Mouse (Mus musculus): Measurements from ENCODE around the gene Tubb2b.

The Tubb2b gene

DNA sequence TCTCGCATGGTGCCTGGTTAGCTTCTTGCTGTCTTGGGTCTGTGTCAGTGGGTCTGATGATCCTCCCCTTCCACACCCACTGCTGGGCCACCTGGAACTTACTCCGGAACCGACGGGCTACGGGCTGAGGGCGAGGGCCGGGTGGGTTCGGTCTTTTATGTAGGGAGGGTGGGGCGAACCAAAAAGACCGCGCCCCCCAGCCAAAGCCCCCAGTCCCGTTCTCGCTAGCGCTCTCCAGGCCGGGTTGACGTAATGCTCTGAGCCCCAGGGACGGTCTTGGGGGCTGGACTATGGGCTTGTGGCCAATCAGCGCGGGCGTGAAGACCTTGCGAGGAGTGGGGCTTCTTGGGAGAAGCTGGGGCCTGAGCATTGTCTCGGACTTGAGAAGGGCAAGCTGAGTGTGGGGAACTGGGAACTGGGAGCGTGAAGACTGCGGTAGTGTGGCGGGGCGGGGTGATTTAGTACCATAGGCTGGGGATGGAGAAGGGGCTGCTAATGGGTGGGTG is at the start of gene Tubb2b:
Tubb2b (minus strand) TSS at position 241 of the 506 bp plus-strand sequence.
- peak in 1 of 2 experiments; percentile 49 for DNase-seq (ENCODE audit: low spot score in 2 of 2)

DNA sequence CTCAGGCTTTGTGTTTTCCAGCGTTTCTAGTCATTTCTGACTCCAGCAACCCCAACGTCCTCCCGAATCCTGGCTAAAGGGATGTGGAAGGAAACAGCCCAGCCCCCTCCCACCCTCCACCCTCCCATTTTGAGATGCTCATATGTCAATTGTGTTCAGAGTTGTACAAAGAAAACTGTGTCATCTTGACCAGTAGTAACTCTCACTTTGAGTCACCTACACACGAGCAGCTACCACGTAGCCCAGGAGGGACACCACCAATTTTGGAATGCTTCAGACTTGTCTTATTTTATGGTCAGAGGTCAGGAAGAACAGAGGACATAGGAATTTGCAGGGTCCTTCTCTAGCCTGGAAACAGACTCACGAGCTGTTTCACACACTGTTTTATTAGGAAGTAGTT is 43.8 kb upstream of the Tubb2b start:
- DNase-seq (ENCODE audit: low spot score in 2 of 2): no peak

DNA sequence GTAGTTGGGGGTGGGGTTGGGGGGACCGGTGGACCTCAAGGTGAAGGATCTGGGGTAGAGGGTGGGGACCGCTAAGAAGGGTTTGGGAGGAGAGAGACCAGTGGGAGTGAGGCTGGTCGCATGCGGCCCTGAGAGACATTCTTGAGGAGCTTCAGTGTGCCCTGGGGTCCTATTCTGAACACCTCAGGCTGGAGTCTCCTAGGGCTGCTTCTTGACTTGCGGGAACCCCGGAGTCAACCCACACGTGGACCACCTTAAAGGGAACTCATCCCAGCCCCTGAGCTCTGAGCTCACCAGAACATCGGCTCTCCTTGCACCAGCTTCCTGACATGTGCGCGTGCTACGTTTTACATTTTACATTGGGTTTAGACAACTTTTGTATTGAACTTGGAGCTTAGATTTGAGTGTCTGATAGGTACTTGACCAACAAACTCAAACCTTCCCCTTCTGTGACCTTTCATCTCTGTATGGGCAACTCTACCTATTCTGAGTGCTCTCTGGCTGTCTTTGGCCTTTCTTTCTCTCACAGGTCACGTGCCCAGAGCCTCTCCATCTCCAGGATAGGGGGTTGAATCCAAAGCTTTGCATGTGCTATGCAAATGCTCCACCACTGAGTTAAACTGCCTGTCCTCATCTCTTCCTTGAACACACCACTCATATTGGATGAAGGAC is 33.2 kb upstream of the Tubb2b start:
- no peak for DNase-seq (ENCODE audit: low spot score in 2 of 2)

DNA sequence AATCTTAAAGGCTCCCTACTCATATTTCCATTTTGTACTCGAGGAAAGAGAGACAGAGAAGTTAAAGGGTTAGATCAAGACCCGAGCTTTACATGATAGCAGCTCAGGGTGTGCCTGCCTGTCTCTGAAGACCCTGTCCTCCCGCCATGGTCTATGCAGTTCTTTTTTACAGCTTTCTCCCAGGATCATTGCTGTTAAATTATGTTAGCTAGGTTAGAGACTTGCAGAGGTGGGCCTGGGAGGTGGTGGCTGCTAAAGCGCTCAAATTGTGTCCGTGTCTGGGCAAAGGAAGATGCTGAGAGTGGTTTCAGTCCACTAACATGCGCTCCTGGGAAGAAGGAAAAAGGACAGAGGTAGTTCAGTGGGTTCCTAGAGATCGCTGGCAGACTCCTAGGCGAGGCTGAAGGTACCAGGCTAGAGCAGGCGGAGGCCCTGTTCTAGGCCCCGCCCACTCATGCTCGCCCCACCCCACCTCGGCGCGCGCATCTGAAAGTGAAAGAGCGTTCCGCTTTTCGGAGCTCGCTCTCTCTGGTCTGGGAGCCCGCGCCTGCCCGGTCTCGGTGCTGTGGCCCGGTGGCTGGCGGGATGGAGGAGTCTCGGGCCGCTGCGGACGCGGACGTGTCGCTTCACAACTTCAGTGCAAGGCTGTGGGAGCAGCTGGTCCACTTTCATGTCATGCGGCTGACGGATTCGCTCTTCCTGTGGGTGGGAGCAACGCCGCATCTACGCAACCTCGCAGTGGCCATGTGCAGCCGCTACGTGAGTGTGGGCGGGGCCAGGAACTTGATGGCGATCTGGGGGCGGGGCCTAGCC is 32.4 kb upstream of the Tubb2b start, which contains the start of gene Psmg4:
Psmg4 (plus strand) TSS at position 474 of the 813 bp plus-strand sequence.
- DNase-seq (ENCODE audit: low spot score in 2 of 2): peak; percentile 88 to 95

DNA sequence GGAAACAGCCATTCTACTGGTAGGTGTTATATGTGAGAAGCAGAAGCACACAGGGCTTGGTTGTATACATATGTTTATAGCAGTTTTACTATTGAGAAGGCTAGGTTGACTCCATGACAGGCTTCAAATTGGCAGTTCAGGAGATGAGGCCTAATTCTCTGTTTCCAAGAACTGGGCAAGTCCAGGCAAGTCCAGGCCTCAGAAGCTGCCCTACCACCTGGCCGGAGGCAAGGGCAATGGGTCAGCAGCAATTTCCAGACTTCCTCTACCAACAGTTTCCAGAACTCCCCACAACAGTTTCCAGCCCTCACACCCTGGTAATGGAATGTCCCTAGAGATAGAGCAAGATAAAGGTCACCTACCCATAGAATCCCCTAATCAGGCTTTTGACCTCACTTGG is 29.7 kb upstream of the Tubb2b start:
- DNase-seq (ENCODE audit: low spot score in 2 of 2): no peak

DNA sequence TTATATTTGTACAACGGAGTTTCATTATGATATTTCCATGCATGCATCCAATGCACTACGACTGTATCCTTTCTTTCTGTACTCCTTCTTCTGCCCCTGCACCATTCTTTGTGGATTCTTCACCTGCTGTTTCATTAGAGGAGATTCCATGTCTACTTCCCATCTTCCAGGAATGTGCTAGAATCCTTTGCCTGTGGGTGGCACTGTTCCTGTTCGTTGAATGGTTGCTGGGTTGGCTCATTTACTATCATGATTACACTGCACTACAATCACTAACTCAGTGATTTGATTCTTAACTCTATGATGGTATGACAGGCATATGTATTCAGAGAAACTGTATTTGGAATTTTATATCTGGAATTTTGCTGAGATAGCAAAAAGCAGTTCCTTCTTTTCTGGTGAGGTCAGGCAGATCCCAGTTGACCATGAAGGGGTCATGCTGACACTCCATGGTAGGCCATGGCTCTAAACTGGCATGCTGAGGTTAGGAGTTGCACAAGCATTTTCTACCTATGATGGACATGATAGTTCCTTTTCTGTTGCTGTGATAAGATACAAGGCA is 27.4 kb upstream of the Tubb2b start:
- DNase-seq (ENCODE audit: low spot score in 2 of 2): no peak

DNA sequence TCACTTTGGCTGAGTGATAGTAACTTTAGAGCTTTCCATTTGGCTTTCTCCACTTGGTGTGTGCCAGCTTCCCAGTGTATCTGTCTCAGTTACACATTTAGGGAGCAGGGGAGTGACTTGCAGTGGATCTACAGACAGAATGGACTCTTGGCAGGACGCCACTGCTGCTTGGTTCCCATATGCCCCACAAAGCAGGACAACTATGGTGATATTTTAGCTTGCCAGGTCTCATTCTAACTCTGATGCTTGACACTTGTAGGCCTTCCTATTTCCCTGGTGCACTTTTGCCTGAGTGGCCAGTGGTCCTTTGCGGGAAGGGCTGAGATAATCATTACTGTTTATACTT is 26.5 kb upstream of the Tubb2b start:
- DNase-seq (ENCODE audit: low spot score in 2 of 2): no peak

DNA sequence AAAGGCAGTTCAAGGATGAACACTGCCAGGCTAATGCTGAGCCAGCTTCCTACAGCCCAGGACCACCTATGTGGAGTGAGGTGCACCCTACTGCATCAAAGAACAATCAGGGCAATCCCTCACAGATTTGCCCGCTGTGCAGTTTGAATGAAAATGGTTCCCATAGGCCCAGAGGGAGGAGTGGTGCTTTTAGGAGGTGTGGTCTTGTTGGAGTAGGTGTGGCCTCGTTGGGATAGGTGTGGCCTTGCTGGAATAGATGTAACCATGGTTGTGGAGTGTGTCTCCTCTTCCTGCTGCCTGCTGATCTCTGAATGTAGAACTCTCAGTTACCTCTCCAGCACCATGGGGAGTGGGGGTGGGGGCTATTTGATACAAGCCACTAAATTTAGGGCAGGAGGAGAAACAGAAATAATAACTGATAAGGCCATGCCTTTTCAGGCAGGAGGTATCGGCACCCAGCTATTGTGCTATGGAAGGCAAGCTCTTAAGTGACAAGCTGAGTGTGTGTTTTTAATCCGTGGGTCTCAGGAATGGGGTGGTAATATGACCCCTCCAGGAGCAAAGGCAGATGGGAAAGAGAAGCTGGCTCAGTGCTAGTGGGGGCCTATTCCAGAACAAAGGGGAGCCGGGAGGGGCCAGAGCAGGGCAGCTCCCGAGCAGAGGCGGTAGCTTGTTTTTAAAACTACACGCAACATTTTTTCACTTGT is 26.0 kb upstream of the Tubb2b start:
- DNase-seq (ENCODE audit: low spot score in 2 of 2): no peak

DNA sequence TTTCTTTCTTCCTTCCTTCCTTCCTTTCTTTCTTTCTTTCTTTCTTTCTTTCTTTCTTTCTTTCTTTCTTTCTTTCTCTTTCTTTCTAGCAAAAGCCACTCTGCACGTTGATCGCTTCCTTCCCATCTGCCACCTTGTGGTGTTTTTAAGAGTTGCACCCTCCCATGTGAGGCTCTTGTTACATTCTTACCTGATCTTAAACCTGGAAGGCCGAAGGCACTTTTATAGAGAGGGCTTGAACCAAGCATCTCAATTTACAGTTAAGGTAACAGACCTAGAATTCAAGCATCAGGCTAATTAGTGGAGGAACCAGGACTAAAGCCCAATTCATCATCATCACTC is 24.6 kb upstream of the Tubb2b start:
- DNase-seq (ENCODE audit: low spot score in 2 of 2): peak in 1 of 2 experiments; percentile 71

DNA sequence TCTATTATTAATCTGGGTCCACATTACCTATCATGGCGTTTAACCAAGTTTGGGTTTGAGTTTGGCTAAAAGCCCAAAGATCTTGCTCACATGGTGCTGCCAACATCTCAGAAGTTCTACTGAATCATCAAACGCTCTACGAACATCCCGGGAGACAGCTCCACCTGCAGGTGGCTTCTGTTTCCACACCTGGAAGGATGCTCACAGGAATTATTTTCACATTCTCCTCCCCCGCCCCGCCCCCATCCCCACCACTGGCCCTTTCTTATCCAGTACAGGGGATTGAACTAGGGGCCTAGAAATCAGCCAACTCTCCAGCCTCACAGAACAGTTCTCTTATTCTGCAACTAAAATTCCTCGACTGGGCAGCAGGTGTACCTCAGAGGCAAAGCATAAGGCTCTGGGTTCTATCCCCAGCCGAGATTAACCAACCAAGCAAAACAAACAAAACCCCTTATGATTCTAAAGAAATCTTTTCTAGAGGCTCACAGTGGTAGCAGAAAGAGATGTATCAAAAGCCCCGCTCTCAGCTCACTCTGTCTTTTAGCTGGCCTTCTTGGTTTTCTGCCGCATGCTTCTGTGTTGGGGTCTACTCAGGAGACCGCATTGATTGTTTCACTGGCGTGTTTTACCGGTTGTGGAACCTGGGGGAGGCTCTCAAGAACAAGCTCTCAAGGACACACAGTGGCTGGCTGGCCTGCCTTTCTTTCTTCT is 24.1 kb upstream of the Tubb2b start:
- peak; percentile 62 to 72 for DNase-seq (ENCODE audit: low spot score in 2 of 2)

DNA sequence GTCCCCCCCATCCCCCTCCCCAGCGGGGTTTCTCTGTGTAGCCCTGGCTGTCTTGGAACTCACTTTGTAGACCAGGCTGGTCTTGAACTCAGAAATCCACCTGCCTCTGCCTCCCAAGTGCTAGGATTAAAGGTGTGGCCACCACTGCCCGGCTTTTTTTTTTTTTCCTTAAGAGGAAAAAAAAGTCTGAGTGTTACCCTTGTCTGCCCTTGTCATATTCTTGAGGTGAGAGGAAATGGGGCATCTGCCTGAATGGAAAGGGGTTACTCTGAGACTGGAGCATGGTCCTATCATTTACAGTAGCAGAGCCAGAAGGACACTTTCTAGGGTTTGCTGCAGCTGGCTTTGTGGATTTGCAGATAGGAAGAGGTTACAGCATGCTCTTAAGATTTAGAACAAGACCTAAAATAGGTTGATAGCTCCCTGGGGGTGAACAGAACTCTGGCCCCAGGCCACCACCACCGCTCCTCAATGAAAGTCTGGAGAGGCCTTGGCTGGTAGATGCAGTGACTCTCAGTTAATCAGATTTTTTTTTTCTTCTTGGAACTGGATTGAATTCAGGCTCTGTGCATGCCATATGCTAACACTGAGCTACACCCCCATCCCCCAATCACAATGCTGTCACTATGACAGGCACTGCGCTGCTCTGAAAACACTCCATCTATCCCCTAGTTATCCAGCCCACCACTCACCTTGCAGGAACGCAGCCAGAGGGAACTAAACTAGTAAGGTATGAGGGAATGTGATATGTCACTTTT is 23.2 kb upstream of the Tubb2b start:
- DNase-seq (ENCODE audit: low spot score in 2 of 2): no peak

DNA sequence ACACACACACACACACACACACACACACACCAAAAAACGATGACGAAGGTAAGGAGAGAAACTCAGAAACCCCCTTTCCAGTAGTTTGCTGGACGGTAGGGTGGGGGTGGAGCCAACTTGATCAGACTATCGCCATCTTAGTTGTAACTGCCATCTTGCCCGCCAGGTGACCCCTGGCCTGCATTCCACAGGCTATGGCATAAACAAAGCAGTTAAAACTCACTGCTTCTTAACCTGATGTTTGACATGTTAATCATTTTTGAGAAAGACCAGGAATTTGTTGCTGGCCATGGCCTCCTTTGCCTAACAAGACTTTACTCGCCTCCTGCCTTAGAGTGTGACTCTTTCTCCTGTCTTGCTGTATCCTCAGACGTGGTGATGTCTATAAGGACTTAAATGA is 22.4 kb upstream of the Tubb2b start:
- no peak for DNase-seq (ENCODE audit: low spot score in 2 of 2)

DNA sequence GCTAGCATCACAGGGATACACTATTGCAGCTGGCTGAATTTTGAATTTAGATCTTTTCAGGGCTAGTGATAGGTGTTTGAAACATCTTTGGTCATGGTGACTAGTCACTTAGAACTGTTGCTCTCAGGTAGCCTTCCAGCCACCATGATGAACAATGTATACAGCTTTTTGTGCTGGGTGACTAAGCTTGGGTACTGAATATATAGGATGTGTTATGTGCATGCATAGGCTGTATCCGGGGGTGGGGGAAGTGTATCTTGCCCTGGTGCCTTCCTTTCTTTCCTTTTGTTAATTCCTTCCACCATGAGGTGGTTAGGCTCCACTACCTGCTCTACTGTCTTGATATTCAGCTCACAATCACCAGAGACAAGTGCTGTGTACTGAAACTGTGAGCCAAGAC is 21.2 kb upstream of the Tubb2b start:
- DNase-seq (ENCODE audit: low spot score in 2 of 2): no peak

DNA sequence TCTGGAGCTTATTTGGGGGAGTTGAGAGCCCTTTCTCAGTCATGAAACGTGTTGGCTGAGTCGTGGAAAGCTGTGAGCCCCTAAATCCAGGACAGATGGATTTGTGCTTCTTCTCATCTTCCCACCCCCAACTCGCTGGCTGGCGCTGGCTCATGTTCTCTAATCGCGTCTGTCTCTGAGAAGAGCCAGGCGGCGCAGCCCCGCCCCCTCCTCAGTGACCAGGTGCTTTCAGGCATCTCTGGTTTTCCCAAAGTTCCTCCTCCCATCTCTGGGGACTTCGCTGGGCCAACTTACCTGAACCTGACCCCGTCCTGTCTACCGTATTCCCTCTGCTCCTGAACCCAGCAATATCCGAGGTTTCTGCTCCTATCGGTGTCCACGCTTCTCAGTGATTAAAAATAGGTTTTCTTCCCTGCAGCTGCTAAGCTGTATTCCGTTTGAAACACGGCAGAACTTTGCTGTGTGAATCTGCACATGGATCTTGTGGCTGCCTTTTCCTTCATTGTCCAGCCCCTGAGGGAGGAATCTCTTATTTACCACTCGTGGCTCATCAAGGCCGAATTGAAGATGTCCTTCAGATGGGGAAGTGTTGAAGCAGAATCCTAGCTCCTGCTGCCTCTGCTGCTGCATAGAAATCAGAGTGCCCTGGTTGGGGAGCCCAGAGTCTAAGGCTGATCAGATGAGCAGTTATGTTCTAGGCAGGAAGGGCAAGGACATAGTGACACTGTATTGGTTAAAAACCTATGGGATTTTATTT is 20.2 kb upstream of the Tubb2b start:
- DNase-seq (ENCODE audit: low spot score in 2 of 2): no peak

DNA sequence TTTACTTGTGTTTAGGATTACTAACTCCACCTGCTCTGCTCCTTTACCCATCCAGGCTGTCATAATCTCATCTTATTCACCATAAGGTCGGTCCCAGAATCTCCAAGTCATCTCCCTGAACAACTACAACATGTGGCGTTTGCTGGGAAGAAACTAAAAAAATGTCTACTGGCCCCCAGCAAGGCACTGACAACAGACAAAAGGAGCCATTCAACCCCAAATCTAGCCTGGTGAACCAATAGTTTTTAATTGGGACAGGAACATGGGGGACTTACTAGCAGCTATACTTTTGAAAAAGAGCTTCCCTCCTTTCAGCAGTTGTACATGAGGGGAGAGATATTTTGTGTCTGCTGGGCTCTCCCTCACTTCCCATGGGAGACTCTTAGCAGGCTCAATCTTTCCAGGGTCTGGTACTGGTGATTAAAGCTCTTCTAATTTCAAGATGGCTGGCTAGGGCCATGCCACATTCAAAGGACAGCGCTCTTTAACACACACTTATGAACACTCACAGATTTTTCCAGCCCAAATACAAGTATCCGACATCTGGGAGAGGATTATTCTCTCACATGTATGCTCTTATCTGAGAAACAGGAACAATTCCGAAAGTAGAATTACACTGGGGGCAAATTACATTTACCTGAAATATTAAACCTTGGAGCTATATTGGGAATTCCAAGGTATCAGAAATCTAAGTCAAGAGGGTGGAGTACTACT is 19.4 kb upstream of the Tubb2b start:
- no peak for DNase-seq (ENCODE audit: low spot score in 2 of 2)

DNA sequence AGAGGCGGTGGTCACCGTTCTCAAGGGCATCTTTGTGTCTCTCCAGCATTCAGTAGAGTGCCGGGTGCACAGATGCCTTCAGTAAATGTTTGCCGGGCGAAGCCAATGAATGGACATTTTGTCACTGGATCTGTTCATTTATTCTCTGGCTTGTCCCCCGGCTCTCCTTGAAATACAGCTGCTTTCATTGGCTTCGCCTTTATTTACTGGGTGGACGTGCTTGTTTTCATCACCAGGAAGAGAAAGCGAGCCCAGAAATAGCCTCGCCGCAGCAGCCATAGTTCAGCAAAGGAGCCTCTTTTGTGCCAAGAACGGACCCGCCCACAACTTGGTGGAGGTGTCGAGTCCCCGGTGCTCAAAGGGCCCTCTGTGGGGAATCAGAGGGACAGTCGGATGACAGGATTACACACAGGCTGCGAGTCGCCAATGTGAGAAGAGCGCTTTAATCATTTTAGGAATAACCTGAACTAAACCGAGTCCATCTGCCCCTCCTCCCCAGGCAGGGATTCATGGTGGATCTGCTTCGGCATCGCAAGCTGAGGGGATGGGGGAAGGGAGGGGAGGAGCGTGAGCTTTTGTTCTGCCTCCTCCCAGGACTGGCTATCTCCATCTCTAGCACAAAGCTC is 18.6 kb upstream of the Tubb2b start:
- DNase-seq (ENCODE audit: low spot score in 2 of 2): peak in 1 of 2 experiments; percentile 44

DNA sequence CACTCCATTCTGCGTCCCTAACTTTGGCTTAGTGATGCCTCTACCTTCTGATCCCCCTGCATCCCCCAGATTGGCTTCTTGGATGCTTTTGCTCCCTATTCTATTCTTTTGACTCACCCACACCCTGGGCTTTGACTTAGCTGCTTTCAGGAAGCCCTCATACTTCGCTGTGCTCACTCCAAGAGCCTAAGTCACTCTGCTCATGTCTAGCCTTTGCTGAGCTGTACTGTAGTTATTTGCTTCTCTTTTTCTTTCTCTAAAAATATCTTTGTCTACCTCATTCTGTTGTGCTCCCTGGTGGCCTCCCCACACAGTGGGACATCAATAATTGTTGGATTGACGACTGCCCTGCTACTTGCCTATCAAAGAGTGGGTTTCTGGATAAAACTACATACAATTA is 17.9 kb upstream of the Tubb2b start:
- no peak for DNase-seq (ENCODE audit: low spot score in 2 of 2)

DNA sequence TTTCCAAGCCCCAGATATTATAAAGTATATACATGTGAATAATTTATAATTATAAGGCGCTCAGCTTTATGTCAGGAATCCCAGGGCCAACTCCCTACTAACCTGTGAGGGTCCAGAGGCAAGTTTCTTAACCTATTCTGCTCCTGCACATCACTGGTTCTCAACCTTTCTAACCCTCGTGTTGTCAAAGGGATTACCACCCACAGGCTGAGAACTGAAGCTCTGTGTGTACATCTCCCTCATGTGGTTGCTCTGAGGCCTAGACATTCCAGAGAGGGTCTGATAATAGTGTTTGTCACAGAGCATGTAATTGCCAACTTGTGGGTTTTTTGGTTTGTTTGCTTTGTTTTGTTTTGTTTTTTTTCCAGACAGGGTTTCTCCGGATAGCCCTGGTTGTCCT is 16.6 kb upstream of the Tubb2b start:
- no peak for DNase-seq (ENCODE audit: low spot score in 2 of 2)

DNA sequence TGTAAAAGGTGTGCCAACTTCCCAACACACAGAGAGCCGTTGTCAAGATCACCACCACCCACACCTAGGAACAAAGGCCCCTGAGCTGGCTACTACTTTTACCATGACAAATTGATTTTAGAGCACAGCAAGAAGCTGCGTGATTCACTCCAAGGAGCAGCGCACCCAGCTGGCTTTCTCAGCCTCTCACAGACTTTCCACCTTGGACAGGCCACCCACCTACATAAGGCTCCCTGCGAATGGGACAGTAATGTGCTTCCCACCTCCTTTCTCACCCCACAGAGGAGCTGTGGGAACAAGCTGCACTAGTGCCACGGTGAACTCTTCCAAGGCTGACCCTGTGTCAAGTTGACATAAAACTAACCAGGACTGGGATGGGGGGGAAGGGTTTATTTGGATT is 13.1 kb upstream of the Tubb2b start:
- no peak for DNase-seq (ENCODE audit: low spot score in 2 of 2)
